Mouse (Mus musculus) kidney, adult 18-20 months (tissue): ENCODE measurements around the gene Ccdc115.

ENCODE experiments used
- DNase-seq: peaks from one replicate; pipeline ENCODE4 v3.0.0; 2021

The Ccdc115 gene

GRCm38 (mm10) chr1:34439215-34439960, at the start of gene Ccdc115, which contains the start of gene Imp4:
Gene Ccdc115 (minus strand): TSS chr1:34439672.
Gene Imp4 (plus strand): TSS chr1:34439851.
- DNase-seq: peak; percentile 95

GRCm38 (mm10) chr1:34487383-34487782, 47.9 kb upstream of the Ccdc115 start:
- no peak for DNase-seq

DNA sequence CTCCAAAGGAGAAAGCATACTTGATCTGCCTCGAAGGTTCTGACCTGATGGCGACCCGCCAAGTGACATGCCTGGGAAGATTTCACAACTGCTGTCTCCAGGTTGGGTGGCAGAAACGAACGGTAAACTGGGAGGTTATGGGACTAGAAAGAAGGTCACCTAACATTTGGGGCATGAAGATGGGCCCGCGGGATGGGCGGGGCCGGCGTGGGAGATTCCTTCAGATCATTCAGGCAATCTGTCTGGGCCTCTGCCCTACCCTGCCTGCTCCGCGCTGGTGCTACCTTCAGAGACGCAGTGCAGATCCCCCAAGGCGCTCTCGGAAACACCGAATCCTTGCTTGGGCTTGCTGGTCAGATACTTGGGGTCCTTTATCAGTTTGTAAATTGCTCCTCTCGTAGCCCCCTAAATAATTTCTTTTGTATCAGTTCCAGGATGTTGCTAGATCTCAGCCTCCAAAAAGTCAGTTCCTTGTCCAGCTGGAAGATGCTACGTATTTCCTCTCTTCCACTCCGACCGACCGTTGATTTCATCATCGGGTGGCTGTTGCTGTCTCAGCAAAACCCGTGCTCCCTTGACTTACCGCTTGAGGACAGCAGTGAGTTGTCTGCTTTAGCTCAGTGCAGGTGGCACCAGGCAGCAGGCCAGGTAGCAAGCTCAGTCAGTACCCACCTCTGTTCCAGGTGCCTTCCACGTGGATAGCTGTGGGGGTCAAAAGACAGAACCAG, 46.2 kb upstream of the Ccdc115 start:
- peak; percentile 54 for DNase-seq

- DNase-seq: no peak
Observed at GRCm38 (mm10) chr1:34484470-34484869, 45.0 kb upstream of the Ccdc115 start.

DNA sequence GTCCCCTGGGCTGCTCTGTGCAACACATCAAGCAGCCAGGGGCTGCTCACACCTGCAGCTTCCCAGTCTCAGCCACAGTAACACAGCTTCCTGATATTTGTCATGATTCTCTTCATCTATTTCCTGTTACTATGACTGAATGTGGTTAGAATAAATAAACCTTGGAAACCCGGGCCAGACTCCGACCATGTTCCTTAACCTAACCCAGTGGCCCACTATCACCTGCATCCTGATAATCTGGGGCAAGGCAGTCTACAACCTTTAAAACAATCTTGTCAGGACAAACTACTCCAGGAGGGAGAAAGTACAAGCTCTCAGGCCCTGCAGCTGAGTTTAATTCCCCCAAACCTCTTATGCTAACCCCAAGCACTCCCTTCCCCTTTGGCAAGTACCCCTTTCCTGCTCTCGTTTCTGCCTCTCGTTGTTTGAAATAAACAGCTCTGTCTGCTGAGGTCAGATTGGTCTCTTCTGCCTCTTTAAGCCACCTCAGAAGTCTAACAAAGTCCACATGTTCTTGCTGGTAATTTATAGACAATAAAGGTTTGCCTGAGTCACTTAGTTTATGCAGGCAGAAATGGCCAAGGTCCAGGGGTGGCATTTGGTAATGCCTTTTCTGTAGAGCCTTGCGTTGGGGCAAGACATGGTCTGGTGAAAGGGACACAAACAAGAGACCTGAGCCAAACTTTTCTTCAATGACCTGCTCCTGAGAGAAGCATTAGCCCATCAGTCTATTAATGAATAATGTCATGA, 42.6 kb upstream of the Ccdc115 start:
- DNase-seq: no peak

DNA sequence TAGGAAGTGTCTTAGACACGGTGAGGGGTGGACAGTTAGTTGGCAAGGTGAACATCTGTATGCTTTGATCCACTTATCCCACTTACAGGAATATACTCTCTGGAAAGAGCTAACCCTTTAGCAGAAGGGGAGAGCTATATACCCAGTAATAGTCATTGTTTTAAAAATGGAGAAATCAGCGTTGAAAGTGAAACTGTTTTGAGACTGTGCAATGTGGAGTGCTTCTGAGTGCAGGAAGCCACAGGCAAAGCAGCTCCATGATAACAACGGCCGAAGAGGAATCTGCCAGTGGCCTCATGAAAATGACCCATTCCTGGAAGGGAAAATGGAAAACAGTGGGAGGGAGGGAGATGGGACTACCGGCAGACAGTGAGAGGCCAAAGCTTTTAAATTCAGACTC, 41.3 kb upstream of the Ccdc115 start:
- no peak for DNase-seq

DNA sequence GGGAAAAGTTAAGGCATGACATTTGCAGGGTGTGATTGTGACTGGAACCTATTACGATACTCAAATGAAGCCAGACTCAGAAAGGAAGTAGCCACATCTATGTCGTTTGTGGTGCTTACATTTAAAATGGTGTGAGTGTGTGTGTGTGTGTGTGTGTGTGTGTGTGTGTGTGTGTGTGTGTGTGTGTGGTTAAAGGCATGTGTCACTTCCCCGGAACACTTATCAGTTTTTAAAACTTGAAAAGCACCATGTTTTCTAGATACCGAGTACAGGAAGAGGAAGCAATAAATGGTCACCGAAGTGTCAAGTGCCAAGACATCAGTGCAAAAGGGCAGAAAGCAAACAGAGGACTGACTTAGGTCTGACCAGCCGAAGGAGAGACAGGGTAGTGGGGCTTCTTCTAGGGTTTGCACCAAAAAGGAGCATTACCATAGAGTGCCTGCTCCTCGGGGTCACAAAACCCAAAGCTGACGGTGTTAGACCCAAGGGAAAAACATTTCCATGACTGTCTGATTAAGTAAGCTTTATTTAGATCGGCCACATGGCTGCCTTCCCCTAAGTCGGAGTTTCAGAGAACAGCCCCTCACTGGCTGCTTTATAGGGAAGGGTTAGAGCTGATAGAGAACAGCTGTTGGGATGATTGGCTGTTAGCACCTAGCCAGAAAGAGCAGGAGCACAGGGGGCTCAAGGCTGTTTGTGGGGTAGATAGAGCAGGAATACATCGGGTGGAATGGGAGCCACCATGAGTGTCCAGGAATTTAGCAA, 39.6 kb upstream of the Ccdc115 start:
- DNase-seq: no peak

GRCm38 (mm10) chr1:34472427-34473300, 33.2 kb upstream of the Ccdc115 start:
- DNase-seq: peak; percentile 48

- no peak for DNase-seq
Observed at GRCm38 (mm10) chr1:34469801-34470200, 30.3 kb upstream of the Ccdc115 start.

- DNase-seq: no peak
Observed at GRCm38 (mm10) chr1:34468500-34468899, 29.0 kb upstream of the Ccdc115 start.

DNA sequence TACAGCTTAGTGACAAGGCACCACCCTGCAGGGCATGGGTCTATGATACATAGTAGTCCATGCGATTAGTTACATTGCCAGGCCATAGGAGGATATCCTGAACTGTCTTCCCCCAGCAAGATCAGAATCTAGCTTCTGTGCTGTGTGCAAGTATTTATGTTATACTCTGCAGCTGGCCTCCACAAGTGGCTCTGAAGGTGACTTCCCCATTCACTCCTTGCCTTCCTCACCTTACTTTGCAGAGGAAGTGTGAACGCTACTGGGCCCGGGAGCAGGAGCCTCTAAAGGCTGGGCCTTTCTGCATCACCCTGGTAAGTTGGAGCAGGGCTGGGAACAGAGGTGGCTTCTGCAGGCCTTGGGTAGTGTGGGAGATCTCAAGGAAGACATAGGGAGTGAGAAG, 28.6 kb upstream of the Ccdc115 start:
- no peak for DNase-seq

- no peak for DNase-seq
Observed at GRCm38 (mm10) chr1:34465445-34465844, 26.0 kb upstream of the Ccdc115 start.

- no peak for DNase-seq
Observed at GRCm38 (mm10) chr1:34464310-34464817, 24.9 kb upstream of the Ccdc115 start.

- peak; percentile 49 for DNase-seq
Observed at GRCm38 (mm10) chr1:34462766-34463165, 23.3 kb upstream of the Ccdc115 start.

DNA sequence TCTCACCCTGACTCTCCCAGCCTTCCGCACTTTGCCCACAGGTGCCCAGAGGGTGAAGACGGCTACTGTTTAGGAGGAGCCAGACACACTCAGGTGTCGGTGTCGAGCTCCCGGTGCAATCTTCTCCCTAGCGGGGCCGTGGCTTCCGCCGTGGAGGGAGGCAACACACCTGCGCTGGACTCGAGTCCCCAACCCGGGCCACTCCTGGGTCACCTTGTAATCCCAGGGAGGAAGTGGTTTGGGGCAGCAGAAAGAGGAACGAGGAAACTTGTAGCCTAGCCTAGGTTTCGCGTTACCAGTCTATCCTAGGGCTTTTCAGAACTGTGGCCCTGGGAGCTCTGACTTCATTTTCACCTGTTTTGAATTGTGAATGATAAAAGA, 20.6 kb upstream of the Ccdc115 start:
- DNase-seq: no peak

DNA sequence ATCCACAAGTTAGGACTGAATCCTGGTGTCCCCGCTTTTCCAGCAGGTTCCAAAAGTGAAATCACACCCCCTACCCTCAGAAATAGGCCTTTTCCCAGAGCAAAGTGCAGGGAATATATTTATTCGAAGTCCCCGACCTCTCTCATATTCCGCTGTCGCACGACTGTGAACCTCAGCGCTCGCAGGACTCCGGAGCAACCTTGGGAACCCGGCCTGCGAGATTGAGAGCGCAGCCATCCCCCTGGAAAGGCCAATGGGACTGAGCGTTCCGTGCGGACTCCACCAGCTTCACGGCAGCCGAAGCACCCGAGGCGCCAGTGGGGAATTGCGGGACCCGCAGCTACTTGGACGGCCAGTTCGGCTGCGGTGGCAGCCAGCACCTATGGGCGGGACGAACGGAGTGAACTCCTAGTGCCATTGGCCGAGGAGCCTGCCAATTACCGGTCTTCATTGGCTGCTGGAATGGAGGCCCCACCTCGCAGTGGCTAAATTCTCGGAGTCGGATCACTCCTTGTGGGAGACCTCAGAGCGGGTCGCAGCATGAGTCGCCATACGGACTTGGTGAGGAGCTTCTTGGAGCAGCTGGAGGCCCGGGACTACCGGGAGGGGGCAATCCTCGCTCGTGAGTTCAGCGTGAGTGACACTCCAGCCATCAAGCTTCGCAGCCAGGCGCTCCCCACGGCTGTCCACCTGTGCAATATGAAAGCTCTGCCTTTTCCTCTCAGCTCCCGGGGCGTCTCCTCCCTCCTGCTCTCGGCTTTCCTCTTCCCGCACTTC, 20.0 kb upstream of the Ccdc115 start, which contains the start of gene Ptpn18:
Gene Ptpn18 (plus strand): TSS at position 479 of the 777 bp plus-strand sequence.
- DNase-seq: peak; percentile 98

DNA sequence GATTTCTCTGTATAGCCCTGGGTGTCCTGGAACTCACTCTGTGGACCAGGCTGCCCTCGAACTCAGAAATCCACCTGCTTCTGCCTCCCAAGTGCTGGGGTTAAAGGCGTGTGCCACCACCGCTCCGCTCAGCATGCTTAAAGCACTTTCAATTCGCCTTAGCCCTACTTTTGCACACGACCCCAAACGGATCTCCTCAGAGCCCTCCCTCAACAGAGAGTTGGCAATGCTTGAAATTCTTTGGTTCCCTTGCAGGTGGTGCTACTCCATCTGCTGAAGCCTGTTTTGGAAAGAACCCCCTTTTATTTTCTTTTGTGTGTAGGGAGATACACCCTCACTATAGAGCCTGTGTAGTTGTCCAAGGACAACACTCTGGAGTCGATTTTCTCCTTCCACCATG, 19.0 kb upstream of the Ccdc115 start:
- no peak for DNase-seq

- no peak for DNase-seq
Observed at GRCm38 (mm10) chr1:34443124-34443523, 3.7 kb upstream of the Ccdc115 start.

- DNase-seq: no peak
Observed at GRCm38 (mm10) chr1:34439961-34440630, 624 bp upstream of the Ccdc115 start.
